Mouse (Mus musculus) liver, adult 2 months (tissue): Measurements from ENCODE around the gene Eddm3b. TPM values are rescaled to one million over a fixed set of nuclear protein-coding genes. Genes with fewer than 3 reads are reported as not detected.
A peak's percentile ranks its signal among the peaks of the same experiment; 100 is the strongest.
"Not testable (repeated sequence)": the region's sequence is repeated elsewhere in the genome, so short reads cannot be mapped to it uniquely, and the experiment has no call there.

Experiments
- DNase-seq: peaks from one replicate; pipeline ENCODE4 v3.0.0-alpha.2; 2011; ENCODE audit warnings: low read depth, low spot score; ENCODE audit errors: extremely low read depth
- H3K27ac ChIP-seq: fragments of 200-500 bp; replicated peaks from 2 replicates; pipeline ENCODE4 v1.5.1; 2012; ENCODE audit warnings: low read depth, mild to moderate bottlenecking, control low read depth, inconsistent platforms, low read length; ENCODE audit not compliant: insufficient read depth
- H3K27me3 ChIP-seq: fragments of 200-500 bp; 2 replicates; pipeline ENCODE4 v1.6.1; 2012; ENCODE audit warnings: mild to moderate bottlenecking, moderate library complexity, low read length, inconsistent platforms; ENCODE audit not compliant: control insufficient read depth, insufficient read depth
- H3K36me3 ChIP-seq: fragments of 200-500 bp; 2 replicates; pipeline ENCODE4 v1.6.1; 2012; ENCODE audit warnings: low read length, inconsistent platforms; ENCODE audit not compliant: control insufficient read depth, insufficient read depth
- H3K4me1 ChIP-seq: fragments of 200-500 bp; 2 replicates; pipeline ENCODE4 v1.6.1; 2011; ENCODE audit warnings: low read length; ENCODE audit not compliant: control insufficient read depth, insufficient read depth
- H3K4me3 ChIP-seq: fragments of 200-500 bp; 2 replicates; pipeline ENCODE4 v1.5.1; 2011; ENCODE audit warnings: low read depth, mild to moderate bottlenecking, control low read depth, low read length, moderate library complexity; ENCODE audit not compliant: insufficient read depth
- H3K79me2 ChIP-seq: fragments of 200-500 bp; 2 replicates; pipeline ENCODE4 v1.6.1; 2012; ENCODE audit warnings: inconsistent platforms, mild to moderate bottlenecking, low read length, moderate library complexity; ENCODE audit not compliant: control insufficient read depth, insufficient read depth
- H3K9ac ChIP-seq: fragments of 200-500 bp; 2 replicates; pipeline ENCODE4 v1.6.1; 2012; ENCODE audit warnings: low read depth, mild to moderate bottlenecking, control low read depth, inconsistent platforms, low read length
- CTCF ChIP-seq: fragments of 200-500 bp; IDR thresholded peaks from 2 replicates; pipeline ENCODE4 v1.5.1; 2011; ENCODE audit warnings: low read depth, low read length, control low read depth
- POLR2A ChIP-seq: fragments of 200-500 bp; IDR thresholded peaks from 2 replicates; pipeline ENCODE4 v1.6.1; 2011; ENCODE audit warnings: low read length, control low read depth; ENCODE audit not compliant: insufficient read depth; ENCODE audit errors: extremely low read depth
- WGBS: fragments of 180-500 bp; shearing (Covaris S2); methylation state at CpG from one replicate; pipeline ENCODE4 v1.1.7; 2018; 5-methylcytosine and 5-hydroxymethylcytosine counted together
- polyA plus RNA-seq: library from polyadenylated mRNA; depleted of rRNA; stranded (reverse); fragments of >200 nt; gene quantifications from 2 replicates; pipeline ENCODE4 v1.2.3, GENCODE M21; 2012
- total RNA-seq: library from RNA; depleted of rRNA; stranded (reverse); fragments of >200 nt; gene quantifications from 2 replicates; pipeline ENCODE4 v1.2.3, GENCODE M21; 2014

Eddm3b gene
- total and polyA plus RNA-seq, 2 experiments, result not detected

GRCm38 (mm10) chr14:51098300-51098699, 15.9 kb upstream of the Eddm3b start:
- H3K36me3 ChIP-seq, result peaks cover 13% of the 10 kb centered on the region; the same call in 1 of the 2 replicates
- 9% methylated on average over 1 of the region's 1 CpGs for WGBS
- H3K27me3 ChIP-seq, H3K79me2 ChIP-seq: not testable (repeated sequence)
- peak overlapping the region; percentile 45 for H3K9ac ChIP-seq
- peaks cover 17% of the 10 kb centered on the region for H3K4me1 ChIP-seq
- peak; percentile 64 for DNase-seq
- peak; percentile 24; the same call in 1 of the 2 replicates for TF ChIP-seq CTCF
- H3K4me3 ChIP-seq, result peak overlapping the region; percentile 66
- peak overlapping the region; percentile 10; the same call in 1 of the 2 replicates for H3K27ac ChIP-seq

GRCm38 (mm10) chr14:51098921-51099320, 15.3 kb upstream of the Eddm3b start:
- DNase-seq, result peak; percentile 52
- Histone ChIP-seq H3K79me2 (peaks cover 5% of the 10 kb centered on the region; the same call in 1 of the 2 replicates), H3K27me3 (no peaks in the 10 kb centered on the region), H3K4me3 (peak overlapping the region; percentile 3; the same call in 1 of the 2 replicates), H3K36me3 (peaks cover 15% of the 10 kb centered on the region; the same call in 1 of the 2 replicates), H3K27ac (no peak overlapping the region), H3K4me1 (peaks cover 17% of the 10 kb centered on the region), H3K9ac (no peak overlapping the region)
- 64% methylated on average over 11 of the region's 11 CpGs for WGBS
- no peak for TF ChIP-seq CTCF
- TF ChIP-seq POLR2A, result no peak

- Histone ChIP-seq H3K4me3 (no peak overlapping the region), H3K4me1 (peaks cover 6% of the 10 kb centered on the region; the same call in 1 of the 2 replicates), H3K27me3 (no peaks in the 10 kb centered on the region), H3K36me3 (peaks cover 28% of the 10 kb centered on the region), H3K27ac (no peak overlapping the region), H3K9ac (no peak overlapping the region), H3K79me2 (peaks cover 5% of the 10 kb centered on the region; the same call in 1 of the 2 replicates)
- no peak for TF ChIP-seq POLR2A
- no peak for TF ChIP-seq CTCF
- WGBS, result 24% methylated on average over 9 of the region's 9 CpGs
- peak; percentile 79 for DNase-seq
Observed at GRCm38 (mm10) chr14:51101284-51101683, 12.9 kb upstream of the Eddm3b start.

GRCm38 (mm10) chr14:51103217-51103616, 11.0 kb upstream of the Eddm3b start:
- Histone ChIP-seq H3K4me3 (no peak overlapping the region), H3K36me3 (peaks cover 28% of the 10 kb centered on the region), H3K9ac (no peak overlapping the region), H3K4me1 (peaks cover 6% of the 10 kb centered on the region; the same call in 1 of the 2 replicates), H3K79me2 (no peaks in the 10 kb centered on the region), H3K27me3 (no peaks in the 10 kb centered on the region), H3K27ac (no peak overlapping the region)
- WGBS, result 73% methylated on average over 3 of the region's 3 CpGs
- DNase-seq, result peak; percentile 53
- TF ChIP-seq CTCF (peak; percentile 73), POLR2A (no peak)

- Histone ChIP-seq H3K79me2 (no peaks in the 10 kb centered on the region), H3K36me3 (peaks cover 26% of the 10 kb centered on the region), H3K9ac (no peak overlapping the region), H3K4me3 (no peak overlapping the region), H3K27me3 (no peaks in the 10 kb centered on the region), H3K4me1 (peaks cover 4% of the 10 kb centered on the region; the same call in 1 of the 2 replicates), H3K27ac (no peak overlapping the region)
- peak; percentile 28 for DNase-seq
- TF ChIP-seq POLR2A (no peak), CTCF (no peak)
- 69% methylated on average over 2 of the region's 2 CpGs for WGBS
Observed at GRCm38 (mm10) chr14:51104366-51104765, 9.9 kb upstream of the Eddm3b start.

- no peak overlapping the region for H3K27ac ChIP-seq
Observed at GRCm38 (mm10) chr14:51106449-51106967, 7.7 kb upstream of the Eddm3b start.

More at GRCm38 (mm10) chr14:51106449-51106967, 7.7 kb upstream of the Eddm3b start:
- Histone ChIP-seq H3K79me2 (no peaks in the 10 kb centered on the region), H3K4me3 (no peak overlapping the region), H3K9ac (no peak overlapping the region), H3K27me3 (no peaks in the 10 kb centered on the region), H3K4me1 (peaks cover 4% of the 10 kb centered on the region; the same call in 1 of the 2 replicates), H3K36me3 (peaks cover 19% of the 10 kb centered on the region)
- DNase-seq, result peak; percentile 85
- TF ChIP-seq POLR2A (no peak), CTCF (no peak)
